Mouse (Mus musculus) megakaryocyte, embryonic 14.5 days (primary cell): ENCODE measurements around the gene Cntnap2.

Experiments used
- FLI1 ChIP-seq: IDR thresholded peaks from 2 replicates; pipeline ENCODE4 v1.6.1; 2012; ENCODE audit warnings: low read length, inconsistent platforms, mixed read lengths
- GATA1 ChIP-seq: IDR thresholded peaks from 3 replicates; pipeline ENCODE4 v1.6.1; 2012; ENCODE audit warnings: mixed read lengths, low read length, inconsistent platforms, borderline replicate concordance

- TF ChIP-seq GATA1 (no peak), FLI1 (no peak)
Measured at GRCm38 (mm10) chr6:46081432-46081831, 1022.3 kb downstream of the Cntnap2 start.
